Mouse (Mus musculus) MEL (cell line): ENCODE data around the gene Ubr1. TPM values are rescaled to one million over a fixed set of nuclear protein-coding genes. Genes with fewer than 3 reads are reported as not detected.

ENCODE experiments used
- DNase-seq: peaks from one replicate; pipeline ENCODE4 v3.0.0; 2011; ENCODE audit warnings: low read depth, low spot score
- H3K27ac ChIP-seq: 2 replicates; pipeline ENCODE4 v1.5.1; 2012; ENCODE audit warnings: low read depth, mild to moderate bottlenecking, control low read depth, low read length, moderate library complexity; ENCODE audit not compliant: control insufficient read depth
- H3K27me3 ChIP-seq, 2 experiments: fragments of 150-350 bp in 1 of 2; sonication (generic) in 1 of 2; 2 replicates each; pipeline ENCODE4 v1.6.1; 2012; ENCODE audit warnings: low read length in 2 of 2, mild to moderate bottlenecking in 2 of 2, improper control_type of control experiment in 1 of 2, moderate library complexity in 1 of 2; ENCODE audit not compliant: insufficient read depth in 2 of 2, control insufficient read depth in 1 of 2
- H3K36me3 ChIP-seq, 2 experiments: 2 replicates each; pipeline ENCODE4 v1.6.1; 2012 to 2014; ENCODE audit warnings: low read length in 2 of 2, improper control_type of control experiment in 1 of 2, inconsistent platforms in 1 of 2, mild to moderate bottlenecking in 1 of 2; ENCODE audit not compliant: insufficient read depth in 2 of 2, control insufficient read depth in 1 of 2
- H3K4me1 ChIP-seq, 2 experiments: fragments of 150-350 bp in 1 of 2; sonication (generic) in 1 of 2; 2 replicates each; pipeline ENCODE4 v1.6.1; 2012; ENCODE audit warnings: low read length in 2 of 2, improper control_type of control experiment in 1 of 2, mild to moderate bottlenecking in 1 of 2; ENCODE audit not compliant: insufficient read depth in 2 of 2, control insufficient read depth in 1 of 2
- H3K4me3 ChIP-seq, 2 experiments: fragments of 150-350 bp in 1 of 2; sonication (generic) in 1 of 2; 2 replicates each; pipeline ENCODE4 v1.5.1; 2012; ENCODE audit warnings: low read depth in 2 of 2, low read length in 2 of 2, mild to moderate bottlenecking in 2 of 2, moderate library complexity in 2 of 2, control low read depth in 1 of 2, improper control_type of control experiment in 1 of 2; ENCODE audit not compliant: control insufficient read depth in 1 of 2, insufficient read depth in 1 of 2
- H3K79me2 ChIP-seq: 2 replicates; pipeline ENCODE4 v1.6.1; 2012; ENCODE audit warnings: mild to moderate bottlenecking, low read length, moderate library complexity; ENCODE audit not compliant: control insufficient read depth, poor library complexity, insufficient read depth
- H3K9ac ChIP-seq: 2 replicates; pipeline ENCODE4 v1.6.1; 2012; ENCODE audit warnings: low read depth, mild to moderate bottlenecking, control low read depth, low read length, moderate library complexity; ENCODE audit not compliant: control insufficient read depth, poor library complexity, severe bottlenecking
- H3K9me3 ChIP-seq: fragments of 150-350 bp; sonication (generic); replicated peaks from 2 replicates; pipeline ENCODE4 v1.6.1; 2012; ENCODE audit warnings: mild to moderate bottlenecking, low read length, improper control_type of control experiment, moderate library complexity; ENCODE audit not compliant: insufficient read depth
- CHD2 ChIP-seq: IDR thresholded peaks from 2 replicates; pipeline ENCODE4 v1.6.1; 2011; ENCODE audit warnings: low read length, improper control_type of control experiment
- CTCF ChIP-seq, 3 experiments: IDR thresholded peaks in 2 of 3; conservative IDR thresholded peaks in 1 of 3; 2 replicates each; pipeline ENCODE4 v1.5.1; 2011 to 2012; ENCODE audit warnings: low read length in 3 of 3, low read depth in 2 of 3, mild to moderate bottlenecking in 2 of 3, improper control_type of control experiment in 1 of 3, inconsistent platforms in 1 of 3, mixed read lengths in 1 of 3, moderate library complexity in 1 of 3; ENCODE audit not compliant: control insufficient read depth in 1 of 3, insufficient read depth in 1 of 3, poor library complexity in 1 of 3, severe bottlenecking in 1 of 3
- EP300 ChIP-seq, 2 experiments: IDR thresholded peaks; 2 replicates each; pipeline ENCODE4 v1.6.1; 2011; ENCODE audit warnings: improper control_type of control experiment in 2 of 2, low read length in 2 of 2, low read depth in 1 of 2, mild to moderate bottlenecking in 1 of 2
- ETS1 ChIP-seq: IDR thresholded peaks from 2 replicates; pipeline ENCODE4 v1.6.1; 2012; ENCODE audit warnings: low read depth, mild to moderate bottlenecking, inconsistent platforms, low read length, improper control_type of control experiment, moderate library complexity
- GABPA ChIP-seq: IDR thresholded peaks from 2 replicates; pipeline ENCODE4 v1.6.1; 2012; ENCODE audit warnings: low read depth, mild to moderate bottlenecking, inconsistent platforms, low read length, improper control_type of control experiment, moderate library complexity
- JUND ChIP-seq: IDR thresholded peaks from 2 replicates; pipeline ENCODE4 v1.6.1; 2011; ENCODE audit warnings: low read depth, mild to moderate bottlenecking, improper control_type of control experiment, low read length
- KAT2A ChIP-seq: conservative IDR thresholded peaks from 2 replicates; pipeline ENCODE4 v1.6.1; 2012; ENCODE audit warnings: low read depth, low read length, improper control_type of control experiment, inconsistent platforms
- MAFK ChIP-seq: IDR thresholded peaks from 2 replicates; pipeline ENCODE4 v1.6.1; 2011; ENCODE audit warnings: low read depth, mild to moderate bottlenecking, low read length, improper control_type of control experiment, borderline replicate concordance
- MAZ ChIP-seq: IDR thresholded peaks from 2 replicates; pipeline ENCODE4 v1.6.1; 2012; ENCODE audit warnings: low read depth, mild to moderate bottlenecking, inconsistent platforms, low read length, improper control_type of control experiment
- MEF2A ChIP-seq: IDR thresholded peaks from 2 replicates; pipeline ENCODE4 v1.6.1; 2014; ENCODE audit warnings: low read depth, mild to moderate bottlenecking, inconsistent platforms, low read length, improper control_type of control experiment; ENCODE audit not compliant: poor library complexity, insufficient replicate concordance, severe bottlenecking; ENCODE audit errors: extremely low read depth
- MXI1 ChIP-seq: IDR thresholded peaks from 2 replicates; pipeline ENCODE4 v1.6.1; 2011; ENCODE audit warnings: mild to moderate bottlenecking, low read depth, low read length, improper control_type of control experiment
- MYC ChIP-seq: IDR thresholded peaks from 2 replicates; pipeline ENCODE4 v1.6.1; 2011; ENCODE audit warnings: low read depth, mild to moderate bottlenecking, low read length, improper control_type of control experiment, moderate library complexity
- NELFE ChIP-seq: IDR thresholded peaks from 2 replicates; pipeline ENCODE4 v1.6.1; 2011; ENCODE audit warnings: low read depth, low read length, improper control_type of control experiment
- POLR2AphosphoS5 ChIP-seq: IDR thresholded peaks from 2 replicates; pipeline ENCODE4 v1.6.1; 2012; ENCODE audit warnings: low read depth, borderline replicate concordance, mild to moderate bottlenecking, inconsistent platforms, low read length, moderate library complexity, mixed read lengths
- RAD21 ChIP-seq: IDR thresholded peaks from 2 replicates; pipeline ENCODE4 v1.6.1; 2011; ENCODE audit warnings: mild to moderate bottlenecking, low read depth, low read length, improper control_type of control experiment
- SMC3 ChIP-seq: IDR thresholded peaks from 2 replicates; pipeline ENCODE4 v1.6.1; 2011; ENCODE audit warnings: low read depth, low read length, improper control_type of control experiment
- TAL1 ChIP-seq: IDR thresholded peaks from 2 replicates; pipeline ENCODE4 v1.6.1; 2012; ENCODE audit warnings: mild to moderate bottlenecking, inconsistent platforms, low read length, moderate library complexity, mixed read lengths
- TBP ChIP-seq: IDR thresholded peaks from 2 replicates; pipeline ENCODE4 v1.8.0; 2011; ENCODE audit warnings: low read depth, low read length, improper control_type of control experiment
- TCF12 ChIP-seq: IDR thresholded peaks from 2 replicates; pipeline ENCODE4 v1.6.1; 2014; ENCODE audit warnings: low read depth, mild to moderate bottlenecking, inconsistent platforms, low read length, improper control_type of control experiment, moderate library complexity
- UBTF ChIP-seq: IDR thresholded peaks from 2 replicates; pipeline ENCODE4 v1.6.1; 2012; ENCODE audit warnings: low read depth, mild to moderate bottlenecking, inconsistent platforms, low read length, improper control_type of control experiment, moderate library complexity, borderline replicate concordance; ENCODE audit not compliant: insufficient read depth
- USF1 ChIP-seq: IDR thresholded peaks from 2 replicates; pipeline ENCODE4 v1.6.1; 2014; ENCODE audit warnings: low read depth, mild to moderate bottlenecking, inconsistent platforms, low read length, improper control_type of control experiment, moderate library complexity
- USF2 ChIP-seq, 2 experiments: IDR thresholded peaks; 2 replicates each; pipeline ENCODE4 v1.6.1; 2011 to 2012; ENCODE audit warnings: improper control_type of control experiment in 2 of 2, low read length in 2 of 2, borderline replicate concordance in 1 of 2, inconsistent platforms in 1 of 2, low read depth in 1 of 2, mild to moderate bottlenecking in 1 of 2; ENCODE audit not compliant: insufficient read depth in 1 of 2
- ZC3H11A ChIP-seq: IDR thresholded peaks from 2 replicates; pipeline ENCODE4 v1.6.1; 2012; ENCODE audit warnings: low read depth, mild to moderate bottlenecking, inconsistent platforms, low read length, improper control_type of control experiment
- ZKSCAN1 ChIP-seq: IDR thresholded peaks from 2 replicates; pipeline ENCODE4 v1.6.1; 2012; ENCODE audit warnings: low read depth, mild to moderate bottlenecking, inconsistent platforms, low read length, improper control_type of control experiment, moderate library complexity
- polyA plus RNA-seq, 2 experiments: library from polyadenylated mRNA; stranded (reverse) in 1 of 2; unstranded in 1 of 2; fragments of >175 nt in 1 of 2; fragments of >200 nt in 1 of 2; gene quantifications; 2 replicates each; pipeline versions ENCODE4 v1.2.1 to v1.2.4; 2012; ENCODE audit warnings: low replicate concordance in 2 of 2, low read depth in 1 of 2; ENCODE audit not compliant: insufficient read length in 2 of 2, insufficient read depth in 1 of 2, missing spikeins in 1 of 2
- total RNA-seq: library from RNA; depleted of rRNA; stranded (reverse); fragments of 300-350 nt; gene quantifications from 2 replicates; pipeline ENCODE4 v1.2.3, GENCODE M21; 2012

Ubr1 gene
- total and polyA plus RNA-seq, 3 experiments: 12.8 to 27.8 TPM; not detected in 1

- Histone ChIP-seq H3K36me3 (no peaks in the 10 kb centered on the region), H3K27ac (no peak overlapping the region), H3K79me2 (no peaks in the 10 kb centered on the region), H3K9ac (no peak overlapping the region), H3K9me3 (no peaks in the 10 kb centered on the region), H3K27me3 (no peaks in the 10 kb centered on the region), H3K4me1 (no peaks in the 10 kb centered on the region), H3K4me3 (no peak overlapping the region)
- DNase-seq: peak; percentile 70
- TF ChIP-seq CTCF (IDR thresholded peaks at IDR 0.05 in 2 of 3, conservative IDR thresholded peaks at IDR 0.05 in 1 of 3; ENCODE audit: control insufficient read depth in 1 of 3, insufficient read depth in 1 of 3, low read depth in 2 of 3, low read length in 3 of 3, poor library complexity in 1 of 3, severe bottlenecking in 1 of 3) (peak; percentile 40 to 64 (median 61)), NELFE (no peak), MAFK (no peak), POLR2AphosphoS5 (no peak), TCF12 (no peak), USF1 (no peak), JUND (no peak), MXI1 (no peak), UBTF (no peak), USF2 (IDR thresholded peaks at IDR 0.05; ENCODE audit: borderline replicate concordance in 1 of 2, insufficient read depth in 1 of 2, low read depth in 1 of 2, low read length in 2 of 2) (no peak), MAZ (no peak), ETS1 (no peak), ZC3H11A (peak; percentile 37), MEF2A (no peak), RAD21 (peak; percentile 62), TBP (no peak), ZKSCAN1 (no peak), EP300 (IDR thresholded peaks at IDR 0.05; ENCODE audit: low read depth in 1 of 2, low read length in 2 of 2) (no peak), KAT2A (no peak), GABPA (no peak), SMC3 (peak; percentile 60), CHD2 (no peak), MYC (peak; percentile 48; the same call in 1 of the 2 replicates), TAL1 (no peak)
Observed at GRCm38 (mm10) chr2:120985241-120985640, 14.7 kb upstream of the Ubr1 start.
